Mouse (Mus musculus): ENCODE measurements around the gene Grik3.

GRCm38 (mm10) chr4:125493124-125493523, 2.6 kb downstream of the Grik3 start:
- TF ChIP-seq CTCF (IDR thresholded peaks at IDR 0.05; ENCODE audit: low read depth) (no peak), EP300 (IDR thresholded peaks at IDR 0.05; ENCODE audit: low read depth) (no peak)
